Mouse (Mus musculus) v-Abl transformed pro-B cells (cell line): ENCODE measurements around the gene Gm9611.
"Not testable (repeated sequence)": the region's sequence is repeated elsewhere in the genome, so short reads cannot be mapped to it uniquely, and the experiment has no call there.

Experiments
- in situ Hi-C, 2 experiments: fragments of 400-800 bp; cut with MboI; formaldehyde crosslinking; loops; one replicate each; pipeline ENCODE4 v1.15.1; 2025; ENCODE audit not compliant: unreplicated experiment in 2 of 2

Gene Gm9611

DNA sequence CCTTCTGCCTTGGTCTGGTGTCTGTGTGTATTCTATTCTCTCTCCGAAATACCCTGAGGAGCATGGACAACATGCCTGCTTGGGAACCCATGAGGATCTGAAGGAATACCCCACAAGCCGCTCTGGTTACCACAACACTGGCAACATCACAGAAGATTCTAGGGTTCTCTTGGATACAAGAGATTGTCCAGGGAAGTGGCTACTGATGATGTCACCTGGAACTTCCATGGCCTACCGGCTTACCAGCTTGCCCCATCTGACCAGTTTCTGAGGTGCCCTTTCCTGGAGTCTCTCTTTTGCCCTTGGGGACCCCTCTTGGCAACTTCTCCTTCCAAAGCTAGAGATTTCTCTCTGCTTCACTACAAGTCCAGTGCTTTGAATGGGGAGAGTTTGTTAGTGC, at the start of gene Gm9611:
Gm9611 (minus strand) TSS at position 101 of the 400 bp plus-strand sequence.
- in situ Hi-C loops = not testable (repeated sequence)

DNA sequence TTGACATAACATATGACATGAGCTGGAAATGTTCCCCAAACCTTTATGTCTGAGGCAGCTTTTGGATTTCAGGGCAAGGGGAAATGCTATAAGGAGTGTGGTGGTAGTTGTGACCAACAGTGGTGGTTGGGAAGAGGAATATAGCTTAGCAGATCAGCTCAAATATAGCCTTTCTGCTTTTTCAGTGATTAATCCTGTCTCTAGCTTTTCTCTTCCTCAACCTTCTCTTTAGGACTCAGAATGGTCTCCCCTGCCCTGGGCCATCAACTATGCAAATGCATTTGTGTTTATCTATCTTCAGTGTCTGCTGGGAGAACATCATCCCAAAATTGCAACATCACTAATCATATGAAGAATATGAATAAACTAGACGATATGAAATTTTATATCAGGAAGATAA, 12.8 kb upstream of the Gm9611 start, which contains the start of gene Gm7995:
Gm7995 (plus strand) TSS at position 301 of the 400 bp plus-strand sequence.
- in situ Hi-C loops = not testable (repeated sequence)

- in situ Hi-C loops = not testable (repeated sequence)
Measured at GRCm38 (mm10) chr14:42259948-42260347, 37.2 kb downstream of the Gm9611 start, which contains the start of gene Gm17026. Gm17026 (minus strand) TSS chr14:42260048.
